Mouse (Mus musculus): ENCODE data around the gene Olfr285.

Gene Olfr285

DNA sequence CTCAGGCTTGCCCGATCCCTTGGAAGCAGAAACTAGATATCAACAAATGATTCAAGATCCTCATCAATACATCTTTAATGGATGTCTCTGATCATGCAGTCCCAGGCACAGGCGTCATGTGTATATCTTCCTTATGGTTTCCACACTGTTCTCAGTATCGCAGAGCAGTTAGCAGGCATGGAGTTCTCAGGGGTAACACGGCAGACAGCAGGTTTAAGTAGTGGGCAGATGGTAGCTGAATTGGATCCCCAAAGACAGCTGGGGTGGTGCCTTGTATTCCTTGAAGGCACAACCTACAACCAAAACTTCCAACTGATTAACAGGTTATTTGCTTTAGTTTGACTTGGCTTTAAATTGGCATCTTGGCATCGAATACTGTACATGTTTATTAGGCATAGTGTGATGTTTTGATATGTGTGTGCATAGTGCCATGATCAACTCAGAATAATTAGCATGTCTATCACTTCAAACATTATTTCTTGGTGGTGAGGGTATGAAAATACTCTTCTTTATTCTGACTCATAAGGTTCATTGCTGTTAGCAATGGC lies at the start of gene Olfr285:
Gene Olfr285 (minus strand): TSS at position 177 of the 548 bp plus-strand sequence.
- DNase-seq (ENCODE audit: extremely low spot score, low read depth, low spot score): no peak

GRCm38 (mm10) chr15:98340887-98341286 lies 23.7 kb upstream of the Olfr285 start, which contains the start of gene Olfr284:
Gene Olfr284 (minus strand): TSS chr15:98340987.
- DNase-seq (ENCODE audit: extremely low spot score, low read depth, low spot score): no peak

GRCm38 (mm10) chr15:98315703-98316102 lies 1.4 kb downstream of the Olfr285 start:
- no peak for DNase-seq (ENCODE audit: extremely low spot score, low read depth, low spot score)

DNA sequence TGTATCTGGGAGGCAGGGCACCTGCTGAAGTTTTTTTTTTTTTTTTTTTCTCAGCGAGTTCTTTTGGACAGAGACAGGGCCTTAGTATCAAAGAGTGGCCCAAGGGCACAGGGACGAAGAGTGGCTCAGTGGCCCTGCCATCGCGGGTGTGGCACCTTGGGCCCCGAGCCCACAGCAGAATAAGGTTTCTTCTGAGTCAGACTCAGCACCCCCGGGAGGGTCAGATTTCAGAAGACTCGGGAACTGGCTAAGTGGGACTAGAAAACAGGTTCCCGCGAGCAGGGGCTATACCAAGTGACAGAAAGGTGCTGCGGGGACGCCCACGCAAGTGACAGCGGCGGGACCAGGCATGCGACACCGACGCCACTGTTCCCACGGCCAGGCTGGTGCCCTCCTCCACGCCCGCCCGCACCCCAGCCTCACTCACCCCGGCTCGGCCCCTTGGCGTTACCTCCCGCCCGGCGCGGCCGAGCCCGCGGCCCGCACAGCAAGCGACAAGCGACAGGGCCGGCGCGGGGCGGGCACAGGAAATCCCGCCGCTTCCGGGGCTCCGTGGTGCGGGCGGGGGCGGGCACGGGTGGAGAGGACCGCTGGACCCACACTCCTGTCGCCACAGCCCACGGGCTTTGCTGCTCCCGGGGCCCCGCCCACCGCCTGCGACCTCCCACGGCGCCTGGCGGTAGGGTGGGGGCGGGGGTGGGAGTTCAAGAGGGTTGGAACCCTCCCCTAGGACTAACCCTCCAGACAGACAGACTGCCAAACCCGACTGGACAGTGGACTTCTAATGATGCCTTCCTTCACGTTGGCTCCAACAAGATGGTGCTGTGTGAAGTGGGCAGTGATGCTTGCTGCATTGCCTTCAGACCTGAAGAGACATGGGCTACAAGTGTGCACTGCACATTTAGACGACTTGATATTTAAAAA lies 21.3 kb downstream of the Olfr285 start, which contains the start of gene Zfp641:
Gene Zfp641 (minus strand): TSS at position 534 of the 924 bp plus-strand sequence.
- no peak for DNase-seq (ENCODE audit: extremely low spot score, low read depth, low spot score)

DNA sequence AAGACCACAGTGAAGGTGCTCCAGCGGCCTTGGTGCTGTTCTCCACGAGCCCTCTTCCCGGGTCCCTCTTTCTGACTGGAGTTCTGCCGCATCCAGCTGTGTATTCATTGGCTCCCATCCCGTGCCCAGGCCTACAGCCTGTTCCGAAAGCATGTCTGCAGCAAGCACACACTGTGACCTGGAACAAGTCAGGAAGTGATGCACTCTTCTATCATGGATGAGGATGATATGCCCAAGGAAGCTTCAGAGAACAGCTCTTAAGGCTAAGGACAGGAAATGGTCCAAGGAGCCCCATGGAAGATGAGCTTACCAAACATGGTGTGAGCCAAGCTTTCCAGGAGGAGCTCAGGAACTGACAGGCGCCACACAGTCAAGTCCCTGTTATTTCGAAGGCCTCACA lies 23.5 kb downstream of the Olfr285 start:
- no peak for DNase-seq (ENCODE audit: extremely low spot score, low read depth, low spot score)

- DNase-seq (ENCODE audit: extremely low spot score, low read depth, low spot score): no peak
These were observed 28.6 kb downstream of the Olfr285 start for GRCm38 (mm10) chr15:98288566-98288965.

DNA sequence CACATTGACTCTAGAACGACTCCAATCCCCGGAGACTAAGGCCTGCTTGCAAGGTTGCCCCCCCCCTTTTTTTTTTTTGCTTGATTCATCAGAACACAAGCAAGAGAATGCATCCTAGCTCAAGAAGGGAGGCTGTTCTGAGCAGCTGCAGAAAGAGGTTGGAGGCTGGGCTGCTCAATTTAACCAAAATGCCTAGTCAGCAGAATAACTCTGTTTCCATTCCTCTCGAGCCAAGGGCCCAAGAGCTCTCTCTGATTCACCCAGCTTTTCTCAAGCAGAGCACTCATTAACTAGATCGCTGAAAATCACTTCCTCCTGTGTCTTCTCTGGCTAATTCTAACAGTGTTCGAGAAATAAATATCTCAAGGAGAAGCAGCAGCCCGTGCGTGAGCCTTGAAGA lies 30.7 kb downstream of the Olfr285 start:
- DNase-seq (ENCODE audit: extremely low spot score, low read depth, low spot score): no peak
